Mouse (Mus musculus) left cerebral cortex, adult 8-10 months (tissue): ENCODE data around the gene Evi2. TPM values are rescaled to one million over a fixed set of nuclear protein-coding genes. Genes with fewer than 3 reads are reported as not detected.

Experiments used
- total RNA-seq, 4 experiments: library from RNA; stranded (reverse); gene quantifications; 2 replicates each; pipeline ENCODE4 v1.2.4; 2022

Evi2 gene
- total RNA-seq, 4 experiments from 2014 or later: 0.14 to 0.53 (median 0.20) TPM; not detected in 1

Other genes starting within 250 kb of the Evi2 start
- 1 to 10 TPM in 1 of 4 experiments, under 1 TPM in 2, not detected in 1; 0.74 to 2.0 (median 0.98) TPM for gene Gm9964, start 233.7 kb downstream of the Evi2 start, total RNA-seq
- gene Nf1, start 190.9 kb downstream of the Evi2 start, total RNA-seq: 100 to 1,000 TPM; 105 to 139 (median 119) TPM
- 100 to 1,000 TPM; 106 to 132 (median 118) TPM for gene Omg, start 26.5 kb downstream of the Evi2 start, total RNA-seq
- gene Evi2b, start 6.8 kb downstream of the Evi2 start, total RNA-seq: 1 to 10 TPM in 1 of 4 experiments, under 1 TPM in 2, not detected in 1; 0.44 to 2.0 (median 0.66) TPM
- 10 to 100 TPM; 33.2 to 36.9 (median 34.8) TPM for gene Evi2a, start within 50 bp of the Evi2 start, total RNA-seq
- gene Rab11fip4, start 60.6 kb upstream of the Evi2 start, total RNA-seq: 100 to 1,000 TPM; 238 to 263 (median 241) TPM